Mouse (Mus musculus): Measurements from ENCODE around the gene Lenep.

The Lenep gene

DNA sequence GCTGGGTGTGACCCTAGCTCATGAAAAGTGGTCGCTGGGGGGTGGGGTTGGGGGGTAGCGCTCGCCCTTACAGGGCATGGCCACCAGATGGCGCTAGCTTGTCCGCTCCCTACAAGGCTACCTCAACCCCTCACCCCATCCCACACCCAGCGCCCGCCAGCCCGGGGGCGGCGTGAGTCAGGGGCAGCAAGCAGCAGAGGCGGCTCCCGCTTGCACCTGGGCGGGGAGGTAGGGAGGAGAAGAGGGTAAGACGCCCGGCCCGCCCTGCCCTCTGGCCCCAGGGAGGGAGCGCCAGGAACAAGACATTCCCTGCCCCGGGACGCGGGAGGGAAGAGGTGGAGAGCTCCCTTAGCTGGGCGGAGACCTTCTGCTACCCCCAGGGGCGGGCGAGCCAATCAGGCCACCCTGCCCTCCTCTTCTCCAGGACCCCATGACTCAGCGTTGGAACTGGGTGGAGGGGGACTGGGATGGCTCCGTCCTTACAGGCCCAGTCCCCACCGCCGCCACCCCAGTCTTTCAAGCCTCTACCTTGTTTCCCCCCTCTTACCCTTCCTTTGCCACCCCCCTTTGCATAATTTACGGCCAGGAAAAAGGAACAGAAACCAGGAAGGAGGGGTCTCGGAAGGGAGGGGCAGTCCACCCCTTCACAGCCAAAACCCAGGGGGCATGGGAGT lies 24.1 kb downstream of the Lenep start:
- peak; percentile 77 for DNase-seq (ENCODE audit: low spot score)

DNA sequence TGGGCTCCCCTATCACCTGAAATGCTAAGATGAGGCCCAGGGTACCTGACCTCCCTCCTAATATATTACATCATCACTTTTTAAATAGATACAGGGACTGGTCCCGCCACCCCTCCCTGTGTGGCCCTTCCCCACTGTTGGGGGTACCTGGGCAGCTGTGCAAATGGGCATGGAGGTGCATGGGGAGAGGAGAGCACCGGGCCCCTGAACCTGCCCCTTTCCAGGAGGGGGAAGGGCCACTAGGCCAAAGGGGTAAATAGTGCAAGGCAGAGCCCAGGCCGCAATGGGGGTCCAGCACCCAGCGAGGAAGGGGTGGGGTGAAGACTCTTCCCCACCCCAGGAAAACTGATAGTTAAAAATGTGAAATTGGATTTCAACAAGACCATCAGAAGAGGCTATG lies 24.8 kb downstream of the Lenep start:
- DNase-seq (ENCODE audit: low spot score) = no peak

DNA sequence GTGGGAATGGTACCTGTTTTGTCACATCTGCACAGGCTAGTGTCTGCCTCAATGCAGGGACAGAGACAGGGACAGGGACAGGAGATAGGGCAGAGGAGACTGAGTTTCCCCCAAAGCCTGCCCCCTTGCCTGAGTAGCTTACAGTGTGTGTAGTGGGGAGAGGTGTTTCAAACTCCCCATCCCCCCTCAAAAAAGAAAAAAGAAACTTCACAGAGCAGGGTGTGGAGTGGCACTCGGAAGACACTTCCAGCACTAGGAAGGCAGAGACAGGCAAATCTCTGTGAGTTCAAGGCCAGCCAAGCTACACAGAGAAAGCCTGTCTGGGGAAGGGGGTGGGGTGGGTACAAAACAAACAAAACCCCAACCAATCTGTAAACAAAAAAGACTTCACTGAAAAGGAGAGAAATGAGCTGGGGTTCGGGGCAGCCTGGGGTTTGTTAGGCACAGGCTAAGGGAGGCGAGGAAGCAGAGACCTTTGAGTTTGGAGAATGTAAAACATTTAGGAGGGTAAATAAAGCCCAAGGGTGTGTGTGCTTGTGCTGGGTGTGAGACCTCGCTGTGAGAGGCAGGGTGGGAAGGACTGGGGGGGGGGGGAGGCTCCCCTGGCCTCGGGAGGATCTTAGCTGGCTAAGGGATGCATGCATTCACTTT lies 28.9 kb downstream of the Lenep start:
- DNase-seq (ENCODE audit: low spot score) = no peak

DNA sequence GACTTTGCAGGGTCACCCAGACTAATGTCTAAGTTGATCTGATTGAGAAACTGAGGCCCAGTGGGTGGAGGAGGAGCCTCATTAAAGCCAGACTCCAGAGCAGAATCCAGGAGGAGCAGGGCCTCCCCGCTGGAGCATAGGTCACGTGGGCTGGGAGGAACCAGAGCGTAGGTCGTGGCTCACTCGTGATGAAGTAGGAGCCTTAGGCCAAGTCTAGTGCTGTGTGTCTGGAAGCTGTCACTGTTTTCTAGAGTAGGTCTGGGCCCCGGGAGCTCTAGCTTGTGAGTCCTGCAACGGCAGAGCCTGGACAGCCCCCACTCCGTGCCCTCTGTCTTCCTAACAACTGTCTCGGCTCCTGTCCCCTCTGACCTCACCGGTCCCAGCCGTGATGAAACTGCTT lies 35.3 kb downstream of the Lenep start:
- no peak for DNase-seq (ENCODE audit: low spot score)

DNA sequence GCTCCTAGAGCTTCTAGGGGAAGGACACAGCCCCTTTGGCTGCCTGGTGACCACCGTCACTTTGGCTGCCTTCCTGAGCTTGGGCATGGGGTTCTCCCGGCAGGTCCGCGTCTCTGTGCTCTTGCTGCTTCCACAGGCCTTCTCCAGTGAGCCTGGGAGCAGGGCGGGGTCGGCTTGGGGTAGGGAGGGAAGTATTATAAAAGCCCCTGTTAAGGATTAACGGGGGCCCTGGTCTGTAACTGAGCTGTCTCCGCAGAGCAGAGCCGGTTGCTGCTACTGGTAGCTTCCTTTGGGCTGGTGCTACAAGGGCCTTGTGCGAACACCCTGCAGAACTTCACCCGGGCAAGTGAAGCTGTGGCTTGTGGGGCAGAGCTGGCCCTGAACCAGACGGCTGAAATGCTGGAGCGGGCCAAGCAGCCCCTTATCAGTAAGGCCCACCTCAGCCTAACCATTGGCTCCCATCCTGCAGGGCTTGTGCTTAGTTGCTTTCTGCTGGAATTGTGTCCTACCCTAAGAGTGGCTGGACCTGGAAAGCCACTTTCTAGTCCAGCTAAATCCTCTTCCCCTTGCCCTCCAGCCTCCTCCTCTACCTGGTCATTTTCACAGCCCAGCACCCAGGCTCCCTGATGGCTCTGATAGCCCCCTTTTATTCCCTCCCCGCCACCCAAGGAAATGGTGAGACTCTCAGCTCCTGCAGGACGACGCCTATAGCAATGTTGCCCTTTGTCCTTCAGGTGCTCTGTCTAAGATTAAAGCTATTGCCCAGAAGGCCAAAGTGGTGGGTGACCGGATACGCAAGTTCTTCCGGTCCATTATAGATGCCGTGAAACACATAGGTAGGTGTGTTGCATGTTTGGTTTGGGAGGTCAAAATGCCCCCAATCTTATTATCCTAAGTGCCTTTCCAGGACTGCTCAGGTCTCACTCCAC lies 36.8 kb downstream of the Lenep start:
- DNase-seq (ENCODE audit: low spot score) = no peak

DNA sequence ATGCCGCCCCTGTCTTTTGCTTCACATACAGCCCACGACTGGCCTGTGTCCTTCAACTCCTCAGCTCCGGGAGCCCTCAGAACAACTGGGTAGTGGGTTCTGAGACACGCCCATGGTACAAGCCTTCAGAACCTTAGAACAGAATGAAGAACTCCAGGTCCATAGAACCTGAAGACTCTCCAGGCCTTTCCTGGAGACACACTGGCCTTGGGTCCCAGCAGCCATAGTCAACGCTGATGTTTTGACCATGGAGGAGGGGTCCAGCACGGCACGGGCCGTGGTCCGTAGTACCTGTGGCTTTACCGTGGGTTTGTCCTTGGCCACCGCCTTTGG lies 37.5 kb downstream of the Lenep start, which contains the start of gene Dcst1:
Dcst1 (minus strand) TSS at position 101 of the 333 bp plus-strand sequence.
- DNase-seq (ENCODE audit: low spot score) = no peak

DNA sequence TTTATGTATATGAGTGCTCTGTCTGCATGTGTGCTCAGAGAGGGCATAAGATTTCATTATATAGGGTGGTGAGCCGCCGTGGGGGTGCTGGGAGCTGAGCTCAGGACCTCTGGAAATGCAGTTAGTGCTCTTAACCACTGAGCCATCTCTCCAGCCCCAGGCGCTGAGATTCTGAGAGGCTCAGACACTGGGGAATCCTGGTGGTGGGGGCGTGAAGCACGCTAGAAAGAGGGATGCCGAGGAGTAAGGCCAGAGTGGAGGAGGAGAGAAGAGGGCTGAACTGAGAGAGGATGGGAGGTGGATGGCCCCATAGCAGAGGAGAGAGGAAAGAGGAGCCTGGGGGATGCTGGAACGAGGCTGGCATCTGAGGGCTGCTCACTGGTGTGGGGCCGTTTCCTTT lies 38.0 kb downstream of the Lenep start:
- no peak for DNase-seq (ENCODE audit: low spot score)

DNA sequence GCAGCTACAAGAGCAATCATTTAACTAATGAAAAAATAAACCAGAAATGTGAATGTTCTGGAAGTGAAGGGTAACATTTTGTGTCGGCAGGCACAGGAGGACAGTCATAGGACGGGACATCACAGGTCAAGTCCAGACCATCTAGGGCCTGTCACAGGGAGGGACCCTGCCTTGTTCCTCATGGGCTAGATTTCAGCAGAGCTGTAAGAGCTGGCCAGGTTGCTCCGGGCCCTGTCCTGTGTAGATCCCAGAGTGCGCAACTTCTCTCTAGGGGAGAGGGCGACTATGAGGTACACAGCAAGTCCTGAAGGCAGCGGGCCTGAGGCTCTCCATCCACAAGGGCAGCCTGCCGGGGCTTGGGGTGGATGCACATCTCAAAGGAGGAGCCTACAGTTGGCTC lies 40.9 kb downstream of the Lenep start, which contains the start of gene Dcst2:
Dcst2 (plus strand) TSS at position 301 of the 400 bp plus-strand sequence.
- no peak for DNase-seq (ENCODE audit: low spot score)

DNA sequence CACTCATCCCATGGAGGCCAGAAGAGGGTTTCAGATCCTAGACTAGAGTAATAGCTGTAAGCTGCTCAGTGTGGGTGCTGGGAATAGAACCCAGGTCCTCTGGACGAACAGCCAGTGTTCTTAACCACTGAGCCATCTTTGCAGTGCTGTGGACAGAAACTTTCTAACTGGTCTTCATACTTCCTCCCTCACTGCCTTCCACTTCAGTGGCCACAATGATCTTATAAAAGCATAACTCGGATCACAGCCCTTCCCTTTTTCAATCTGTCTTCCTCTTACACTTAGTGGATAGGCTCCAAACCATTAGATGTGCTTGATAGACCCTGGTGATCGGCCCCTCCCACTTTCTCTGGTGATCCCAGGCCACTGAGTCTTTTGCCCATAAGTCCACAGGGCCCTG lies 42.4 kb downstream of the Lenep start:
- DNase-seq (ENCODE audit: low spot score) = no peak

DNA sequence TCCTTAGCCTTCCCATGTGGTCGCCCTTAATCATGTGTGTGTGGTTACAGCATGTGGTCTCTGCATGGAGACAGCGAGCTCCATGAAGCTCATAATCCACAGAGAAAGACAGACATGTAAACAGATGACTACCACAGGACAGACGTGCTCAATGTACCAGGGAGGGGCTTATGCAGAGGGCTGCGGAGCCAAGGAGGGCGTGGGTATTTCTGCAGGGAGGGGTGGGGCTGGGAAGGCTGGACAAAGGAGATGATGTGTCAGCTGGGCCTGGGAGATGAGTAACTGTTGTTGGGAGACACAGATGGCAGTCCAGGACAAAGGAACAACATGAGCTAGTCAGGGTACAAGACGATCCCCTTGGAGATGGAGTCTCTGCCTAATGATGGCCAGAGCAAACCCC lies 43.0 kb downstream of the Lenep start:
- DNase-seq (ENCODE audit: low spot score) = no peak

DNA sequence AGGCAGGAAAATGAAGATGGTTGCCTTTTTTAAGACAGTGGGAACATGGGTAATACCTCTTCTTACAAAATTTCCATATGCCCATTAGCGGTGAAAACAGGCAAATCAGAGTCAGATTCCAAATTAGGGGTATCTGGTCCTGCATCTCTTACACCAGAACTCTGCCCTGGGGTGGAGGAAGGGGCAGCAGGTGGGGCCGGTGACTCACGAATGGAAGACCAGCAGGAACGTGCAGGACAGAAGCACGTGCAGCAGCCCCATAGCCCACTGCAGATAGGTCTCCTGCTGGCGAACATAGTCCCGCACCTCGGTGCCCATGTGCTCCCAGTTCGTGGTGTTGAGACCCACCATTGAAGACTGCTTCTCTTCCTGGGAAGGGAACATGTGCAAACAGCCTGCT lies 46.6 kb downstream of the Lenep start:
- no peak for DNase-seq (ENCODE audit: low spot score)

DNA sequence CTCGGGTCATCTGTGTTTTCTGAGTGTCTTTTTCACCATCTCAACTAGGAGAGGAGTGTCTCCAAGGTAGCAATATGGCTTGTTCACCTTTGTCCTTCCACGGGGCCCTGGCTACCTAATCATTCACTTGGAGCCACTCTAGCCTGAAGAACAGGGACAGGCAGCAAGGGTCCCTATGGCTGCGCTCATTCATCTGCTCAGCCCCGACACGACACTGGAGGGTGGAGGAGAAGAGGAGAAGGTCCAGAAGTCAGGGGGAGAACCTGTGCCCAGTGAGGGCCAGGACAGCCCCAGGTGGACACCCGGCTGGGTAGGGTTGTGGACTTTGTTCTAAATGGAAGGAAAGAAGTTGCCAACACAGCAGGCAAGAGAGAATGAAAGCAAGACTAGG lies 47.1 kb downstream of the Lenep start:
- DNase-seq (ENCODE audit: low spot score) = no peak

DNA sequence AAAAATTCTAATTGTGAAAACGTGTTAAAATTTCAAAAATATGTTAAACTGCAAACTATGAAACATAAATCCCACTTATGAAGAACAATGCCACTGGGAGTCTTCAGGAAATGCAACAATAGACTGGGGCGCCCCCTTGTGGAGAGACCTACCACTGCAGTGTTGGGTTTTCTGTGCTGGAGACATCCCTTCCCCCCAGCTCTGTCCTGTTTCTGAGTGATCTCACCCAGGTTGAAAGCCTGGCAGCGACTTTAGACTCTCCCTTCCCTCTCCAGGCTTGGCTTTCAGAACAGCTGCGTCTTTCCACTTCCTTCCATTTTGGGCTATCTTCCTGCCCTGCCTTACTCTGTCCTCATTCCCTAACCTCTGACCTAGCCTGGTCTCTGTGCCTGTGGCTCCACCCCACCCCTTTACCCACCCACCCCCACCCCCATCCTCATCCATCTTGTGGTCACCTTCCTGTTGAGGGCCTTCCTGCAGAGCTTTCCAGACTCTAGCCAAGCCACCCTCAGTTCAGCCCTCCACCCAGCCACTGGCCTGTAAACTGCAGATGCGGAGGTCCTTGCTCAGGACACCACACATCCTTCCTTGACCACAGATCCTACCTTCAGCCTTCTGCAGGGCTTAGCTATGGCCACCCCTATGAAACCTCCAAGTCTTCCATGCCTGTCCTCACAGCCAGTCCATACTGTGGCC lies 47.6 kb downstream of the Lenep start:
- DNase-seq (ENCODE audit: low spot score) = peak; percentile 90

DNA sequence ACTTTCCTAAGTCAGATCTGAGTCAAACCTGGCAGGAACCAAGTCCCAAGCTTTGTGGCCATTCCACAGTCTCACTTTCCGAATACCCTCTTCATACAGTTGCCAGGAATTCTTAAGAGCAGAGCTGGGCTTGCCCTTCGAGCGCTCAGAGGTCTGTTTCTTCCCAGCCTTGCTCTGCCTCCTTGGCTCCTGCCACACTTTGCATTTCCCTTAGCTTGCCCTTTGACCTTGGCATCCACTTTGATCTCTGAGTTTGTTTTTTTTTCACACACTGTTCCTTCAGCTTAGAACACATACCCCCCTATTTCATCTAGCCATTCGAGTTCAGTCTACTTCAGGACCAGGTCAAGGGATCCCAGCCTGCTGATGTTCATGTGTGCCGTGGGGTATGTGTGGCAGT lies 51.3 kb downstream of the Lenep start:
- no peak for DNase-seq (ENCODE audit: low spot score)
